Mouse (Mus musculus) spleen, adult 12 weeks (tissue): ENCODE data around the gene Tmem189.
"Not testable (repeated sequence)": the region's sequence is repeated elsewhere in the genome, so short reads cannot be mapped to it uniquely, and the experiment has no call there.

Experiments used
- DNase-seq: peaks from one replicate; pipeline ENCODE4 v3.0.0; 2022; ENCODE audit warnings: low spot score

The Tmem189 gene

GRCm38 (mm10) chr2:167621255-167622087 lies 68.2 kb downstream of the Tmem189 start:
- no peak for DNase-seq

DNA sequence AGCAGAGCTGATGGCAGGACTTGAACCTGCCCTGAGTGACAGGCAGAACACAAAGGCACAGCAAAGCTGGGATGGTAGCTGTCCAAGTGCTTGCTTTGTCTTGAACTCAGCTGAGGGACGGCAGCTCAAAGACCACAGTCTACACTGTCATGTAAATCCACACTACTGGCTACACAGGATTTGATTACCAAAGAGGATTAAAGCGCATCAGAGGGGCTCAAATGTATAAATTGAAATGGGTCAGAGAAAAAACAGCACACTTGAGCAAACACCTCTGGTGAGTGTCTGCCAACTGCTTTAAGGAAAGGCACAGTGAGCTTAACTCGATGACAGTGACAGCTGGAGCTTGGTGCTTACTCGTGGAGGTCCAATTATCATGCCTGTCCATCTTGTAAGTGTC lies 72.2 kb downstream of the Tmem189 start:
- no peak for DNase-seq

- DNase-seq, result no peak
Measured at GRCm38 (mm10) chr2:167617034-167617433, 72.6 kb downstream of the Tmem189 start.

GRCm38 (mm10) chr2:167613335-167613734 lies 76.3 kb downstream of the Tmem189 start:
- DNase-seq, result not testable (repeated sequence)

DNA sequence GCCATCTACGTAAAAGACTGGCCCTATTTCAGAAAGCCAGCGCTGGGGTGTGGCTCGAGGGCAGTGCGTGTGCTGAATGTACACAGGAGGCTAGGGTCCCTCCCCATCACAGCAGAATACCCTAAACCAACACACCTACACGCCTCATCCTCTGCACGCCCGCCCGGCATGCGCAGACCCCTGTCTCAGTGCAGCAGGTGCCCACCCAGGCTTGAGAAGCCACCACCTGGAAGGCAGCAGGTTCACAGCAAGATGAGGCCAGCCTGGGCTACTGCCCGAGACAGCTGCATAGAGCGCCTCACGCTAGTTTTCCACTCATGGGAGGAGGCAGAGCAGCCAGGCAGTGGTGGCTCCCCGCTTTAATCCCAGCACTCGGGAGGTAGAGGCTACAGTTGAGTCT lies 77.5 kb downstream of the Tmem189 start:
- DNase-seq, result no peak

DNA sequence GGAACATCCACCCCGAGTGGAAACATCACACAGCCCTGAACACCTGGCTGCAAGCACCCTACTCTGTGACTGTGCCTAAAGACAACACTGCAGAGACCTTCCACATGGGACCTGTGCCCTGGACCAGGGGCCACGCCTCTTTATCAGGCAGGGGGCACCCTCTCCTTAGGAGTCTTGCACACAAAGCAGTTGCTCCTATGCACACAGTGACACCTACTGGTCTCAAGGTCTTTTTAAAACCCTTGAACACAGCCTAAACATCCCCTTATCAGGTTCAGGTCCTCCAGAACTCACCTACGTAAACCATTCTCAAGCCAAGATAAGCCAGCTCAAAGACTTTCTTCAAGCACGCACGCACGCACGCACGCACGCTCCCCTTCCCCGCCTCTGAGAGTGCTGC lies 78.3 kb downstream of the Tmem189 start:
- DNase-seq, result no peak

GRCm38 (mm10) chr2:167606745-167607123 lies 82.9 kb downstream of the Tmem189 start:
- no peak for DNase-seq

DNA sequence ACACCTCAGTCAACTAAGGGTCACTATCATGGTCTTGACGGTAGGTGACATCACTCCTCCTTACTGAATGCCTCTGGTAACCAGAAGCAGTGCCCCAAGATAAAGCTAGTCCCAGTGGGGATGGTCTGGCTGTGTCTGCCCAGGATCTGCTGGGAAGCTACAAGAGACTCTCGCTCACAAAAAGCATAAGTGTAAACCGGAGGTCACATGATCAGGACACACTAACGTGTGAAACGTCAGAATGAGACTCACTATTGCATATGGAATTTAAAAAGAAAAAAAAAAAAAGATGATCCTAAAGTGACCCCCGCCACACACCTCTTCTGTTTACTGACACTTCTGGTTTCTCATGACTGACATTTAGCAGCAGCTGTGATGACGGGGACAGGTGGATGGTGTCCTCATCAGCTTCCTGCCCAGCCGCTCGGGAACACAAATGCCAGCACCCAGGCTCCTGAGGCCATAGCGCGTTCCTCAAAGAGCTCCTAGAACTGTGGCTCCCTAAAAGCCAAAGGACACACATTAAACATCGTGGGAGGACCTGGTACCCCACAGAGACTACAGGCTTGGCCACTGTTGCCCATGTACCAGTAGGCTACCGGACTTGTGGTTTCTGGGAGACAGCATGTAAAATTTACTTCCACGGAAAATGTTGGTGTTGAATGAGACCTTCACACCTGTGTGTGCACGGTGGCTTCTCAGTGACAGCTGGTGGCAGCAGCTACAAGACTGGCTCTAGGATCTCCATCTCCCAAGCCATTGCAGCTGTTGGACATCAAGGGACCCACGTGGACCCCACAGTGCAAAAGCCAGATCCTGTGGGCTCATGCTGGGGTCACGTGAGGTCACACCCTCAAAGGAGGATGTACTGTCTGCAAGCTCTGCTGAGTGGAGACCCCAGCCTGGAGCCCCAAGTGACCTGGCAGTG lies 83.5 kb downstream of the Tmem189 start:
- no peak for DNase-seq

DNA sequence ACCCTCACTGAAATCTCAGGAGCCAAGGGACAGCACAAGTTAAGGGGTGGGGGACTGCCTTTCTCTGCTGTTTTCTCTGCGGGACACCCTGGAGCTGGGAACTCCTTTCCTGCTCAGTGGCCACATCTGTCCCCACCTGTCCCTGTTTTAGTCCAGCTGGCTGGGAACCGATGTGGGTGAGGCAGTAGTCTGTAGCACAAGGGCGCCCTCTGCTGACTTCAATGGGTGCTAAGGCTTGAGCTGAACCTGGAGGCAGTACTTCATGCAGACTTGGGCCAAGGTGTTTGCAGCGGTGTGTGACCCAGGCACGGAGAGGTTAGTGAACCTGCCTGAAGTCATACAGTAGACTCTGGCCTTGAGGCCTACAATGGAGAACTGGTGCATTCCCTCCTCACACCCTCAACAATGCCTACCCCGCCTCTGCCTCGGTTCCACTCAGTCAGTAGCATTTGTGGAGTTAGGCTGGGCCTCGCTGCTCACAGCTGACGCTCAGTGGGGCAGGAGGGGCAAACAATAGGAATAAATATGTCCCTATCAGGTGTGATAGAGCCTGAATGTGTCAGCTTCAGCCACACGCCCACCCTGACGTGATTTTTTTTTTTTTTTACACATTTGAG lies 84.3 kb downstream of the Tmem189 start:
- peak; percentile 75 for DNase-seq

DNA sequence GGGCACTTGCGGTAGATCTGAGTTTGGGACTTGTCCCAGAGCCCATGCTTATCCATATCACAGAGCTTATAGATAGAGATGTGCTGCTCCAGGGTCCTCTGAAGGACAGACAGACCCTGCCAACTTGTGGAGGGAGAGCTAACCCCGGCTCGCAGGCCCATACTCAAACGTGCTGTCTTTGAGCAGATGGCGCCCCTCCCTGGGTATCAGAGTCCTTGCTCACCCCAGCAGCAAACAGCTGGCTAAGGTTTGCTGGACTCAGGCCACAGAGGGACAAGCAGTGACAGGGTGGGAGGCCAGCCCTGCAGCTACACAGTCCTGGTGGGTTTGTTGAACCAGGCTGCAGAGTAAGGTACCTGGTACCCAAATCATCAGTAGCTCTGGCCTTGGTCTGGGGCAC lies 86.6 kb downstream of the Tmem189 start:
- DNase-seq, result no peak

GRCm38 (mm10) chr2:167602364-167602763 lies 87.3 kb downstream of the Tmem189 start:
- no peak for DNase-seq

GRCm38 (mm10) chr2:167600481-167600995 lies 89.1 kb downstream of the Tmem189 start:
- DNase-seq, result no peak

DNA sequence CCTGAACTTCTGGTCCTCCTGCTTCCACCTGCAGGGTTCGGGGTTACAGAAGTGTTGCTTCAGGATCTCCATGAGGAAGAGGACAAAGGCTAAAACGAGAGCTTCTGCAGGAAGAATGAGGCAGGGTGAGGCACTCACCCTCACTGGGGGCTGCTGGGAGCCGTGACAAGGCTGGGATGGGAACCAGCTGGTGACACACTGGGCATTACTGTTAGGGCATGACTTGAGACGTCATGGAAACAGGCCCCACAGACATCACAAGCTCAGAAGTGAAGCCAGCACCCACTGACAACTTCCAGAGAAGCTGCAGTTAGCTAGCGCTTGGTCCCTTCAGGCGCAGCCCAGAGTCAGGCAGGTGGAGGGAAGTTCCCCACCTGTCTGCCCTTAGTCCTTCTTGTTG lies 89.7 kb downstream of the Tmem189 start:
- DNase-seq, result no peak

DNA sequence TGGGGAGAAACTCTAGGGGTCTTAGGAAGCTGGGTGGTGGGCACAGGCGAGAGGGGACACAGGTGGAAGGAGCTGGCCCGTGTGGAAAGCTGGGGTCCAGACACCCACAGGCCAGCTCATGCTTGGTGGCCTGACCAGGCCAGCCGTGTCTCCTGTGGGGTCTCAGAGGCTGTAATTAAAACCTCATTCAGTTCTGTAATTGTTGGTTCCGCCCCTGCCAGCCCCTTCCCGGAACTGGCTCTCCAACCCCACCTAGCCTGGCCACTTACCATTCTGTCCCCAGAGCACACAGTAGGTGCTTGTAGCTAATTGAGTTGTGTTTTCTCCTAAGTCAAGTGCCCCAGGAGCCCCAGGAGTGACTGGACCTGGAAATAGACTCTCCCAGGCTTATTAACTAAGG lies 90.4 kb downstream of the Tmem189 start:
- no peak for DNase-seq

- DNase-seq, result no peak
Measured at GRCm38 (mm10) chr2:167597492-167598186, 92.0 kb downstream of the Tmem189 start.

DNA sequence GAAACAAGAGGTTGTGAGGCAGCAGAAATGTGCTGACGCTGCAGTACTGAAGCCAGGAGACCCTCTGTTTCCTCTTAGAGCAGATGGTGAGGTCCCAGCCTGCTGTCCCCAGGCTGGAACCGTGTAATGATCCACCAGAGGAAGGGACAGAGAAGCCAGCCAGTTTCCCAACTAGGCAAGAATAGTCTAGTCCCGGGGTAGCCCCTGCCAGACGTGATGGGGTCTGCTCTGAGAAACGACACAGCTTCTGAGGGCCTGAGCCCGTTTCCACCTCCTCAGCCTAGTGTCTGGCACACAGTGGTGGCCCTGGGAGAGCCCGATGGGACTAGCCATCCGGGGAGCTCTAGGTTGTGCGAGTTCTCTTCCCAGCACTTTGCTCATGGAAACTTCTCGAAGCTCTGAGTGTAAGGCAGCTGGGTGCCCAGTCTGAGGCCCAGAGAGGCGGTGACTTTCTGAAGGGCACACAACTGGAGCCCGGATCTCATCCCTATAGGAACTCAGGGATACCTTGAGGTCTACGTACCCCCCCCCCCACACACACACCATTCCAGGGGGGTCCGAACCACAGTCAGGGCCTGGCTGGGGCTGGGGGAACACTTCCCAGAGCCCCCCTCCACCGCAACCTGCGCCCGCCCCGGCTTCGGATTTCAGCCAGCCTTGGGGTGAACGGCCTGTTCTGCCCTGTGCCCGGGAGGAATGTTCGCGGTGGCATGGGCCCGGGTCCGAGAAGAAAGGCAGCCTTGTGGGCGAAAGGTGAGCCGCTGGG lies 92.7 kb downstream of the Tmem189 start:
- no peak for DNase-seq

- DNase-seq, result no peak
Measured at GRCm38 (mm10) chr2:167596262-167596661, 93.4 kb downstream of the Tmem189 start.

- no peak for DNase-seq
Measured at GRCm38 (mm10) chr2:167595761-167596171, 93.9 kb downstream of the Tmem189 start.

GRCm38 (mm10) chr2:167594444-167594934 lies 95.1 kb downstream of the Tmem189 start:
- DNase-seq, result no peak

DNA sequence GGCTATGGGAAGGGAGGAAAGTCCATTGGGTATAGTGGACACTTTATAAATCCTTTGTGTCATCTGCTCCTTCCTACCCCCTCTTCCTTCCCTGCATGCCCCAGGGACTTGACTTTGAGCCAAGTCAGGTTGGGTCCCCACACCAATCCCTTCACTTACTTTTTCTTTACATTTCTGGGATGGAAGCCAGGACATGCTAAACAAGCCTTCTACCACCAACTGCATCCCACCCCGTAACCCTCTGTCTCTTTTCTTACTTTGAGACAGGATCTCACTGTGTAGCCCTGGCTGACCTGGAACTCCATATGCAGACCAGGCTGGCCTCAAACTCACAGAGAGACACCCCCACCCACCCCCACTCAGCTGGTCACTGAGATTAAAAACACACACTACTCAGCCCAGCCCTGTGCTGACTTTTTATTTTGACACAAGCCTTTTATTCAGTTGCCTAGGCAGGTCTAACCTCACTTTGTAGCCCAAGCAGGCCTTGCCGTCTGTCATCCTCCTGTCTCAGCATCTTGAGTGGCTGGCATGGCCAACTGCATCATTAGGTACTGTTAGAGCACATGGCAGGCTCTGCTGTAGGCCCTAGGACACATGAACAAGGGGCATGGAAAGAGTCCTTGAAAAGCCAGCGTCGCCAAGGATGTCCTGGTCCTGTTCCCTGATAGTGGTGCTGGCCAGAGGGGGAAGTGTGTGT lies 95.9 kb downstream of the Tmem189 start:
- DNase-seq, result no peak
